31 mouse cellular contexts compared by ENCODE assay signal in the genomic region with DNA sequence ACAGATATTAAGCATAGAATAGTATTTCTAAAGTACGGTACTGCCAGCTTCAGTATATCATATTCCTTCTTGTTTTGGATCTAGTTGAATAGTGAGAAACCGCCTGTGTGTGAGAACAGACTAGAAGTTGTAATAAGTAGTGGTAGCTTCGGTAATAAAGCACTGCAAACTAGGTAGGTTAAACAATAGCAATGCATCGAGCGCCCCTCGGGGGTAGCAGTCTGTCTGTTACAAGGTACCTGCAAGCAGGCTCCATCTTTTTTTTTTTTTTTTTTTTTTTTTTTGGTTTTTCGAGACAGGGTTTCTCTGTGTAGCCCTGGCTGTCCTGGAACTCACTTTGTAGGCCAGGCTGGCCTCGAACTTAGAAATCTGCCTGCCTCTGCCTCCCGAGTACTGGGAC. TPM values are rescaled to one million over a fixed set of nuclear protein-coding genes. Genes with fewer than 3 reads are reported as not detected.
DNase-seq lines count a peak whose midpoint lies in the region; TF ChIP-seq lines count a peak whose summit lies in the region.
"Not testable (repeated sequence)": the region's sequence is repeated elsewhere in the genome, so short reads cannot be mapped to it uniquely, and the experiment has no call there.
"Had no signal": no experiment of that assay in that cellular context is flagged by ENCODE, and none has a peak within 500 bp of the region (broad histone marks: within the 10 kb centered on the region; RNA-seq: fewer than 3 reads in every experiment).

No protein-coding gene starts in this region.

- not testable (repeated sequence) for H3K36me3 ChIP-seq in ES-E14 (ENCODE audit: control insufficient read depth, insufficient read depth, low read length, poor library complexity, severe bottlenecking)

- peak; percentile 80 for DNase-seq in 416B (ENCODE audit: low read depth)
- DNase-seq in CD4-positive, CD25-positive, alpha-beta regulatory T cell, adult 2 months (ENCODE audit: low read depth, low spot score), result peak; percentile 3
- DNase-seq in ES-E14 (ENCODE audit: low read depth, low spot score), result not testable (repeated sequence)
- peak; percentile 4 for DNase-seq in brain, embryonic 14.5 days (ENCODE audit: low read depth)
- DNase-seq in heart, adult 18-20 months, result peak; percentile 8 to 12
- peak; percentile 26 for DNase-seq in lung, postnatal 36 days

- in situ Hi-C loops in ES-E14 (cut with MboI; ENCODE audit: low sequenced_read_pairs in 2 of 2, unreplicated experiment in 2 of 2), result not testable (repeated sequence)

- H3K27ac ChIP-seq in ES-E14 (ENCODE audit: insufficient read depth, low read depth, low read length, poor library complexity, severe bottlenecking), result not testable (repeated sequence)

- TF ChIP-seq POLR2A in brain, embryonic 14.5 days (IDR thresholded peaks at IDR 0.05; ENCODE audit: borderline replicate concordance, extremely low read depth, insufficient read depth, insufficient read length, poor library complexity, severe bottlenecking), result not testable (repeated sequence)

- H3K4me1 ChIP-seq in ES-E14 (ENCODE audit: control insufficient read depth in 2 of 2, insufficient read depth in 2 of 2, low read length in 2 of 2, poor library complexity in 1 of 2), result not testable (repeated sequence)

- H3K4me3 ChIP-seq in ES-E14 (ENCODE audit: insufficient read depth in 1 of 2, low read depth in 1 of 2, low read length in 2 of 2, poor library complexity in 1 of 2, severe bottlenecking in 1 of 2), result not testable (repeated sequence)

- not testable (repeated sequence) for H3K9me3 ChIP-seq in ES-E14 (ENCODE audit: control insufficient read depth, insufficient read depth, low read depth, low read length)

- not testable (repeated sequence) for TF ChIP-seq CTCF in brain, embryonic 14.5 days (IDR thresholded peaks at IDR 0.05; ENCODE audit: borderline replicate concordance, extremely low read depth, insufficient read depth, insufficient read length)

- not testable (repeated sequence) for H3K9ac ChIP-seq in ES-E14 (ENCODE audit: insufficient read depth, low read depth, low read length, poor library complexity, severe bottlenecking)

TF ChIP-seq in ES-E14, 5 proteins besides CTCF, POLR2A, EP300 and RAD21:
- peak; percentile 79 for TF ChIP-seq ZNF384 (IDR thresholded peaks at IDR 0.05; ENCODE audit: low read depth, low read length)

RNA-seq across cellular contexts. Expression of a gene that starts 20.8 kb away (rescaled TPM):
- not detected in 2 replicates for total RNA-seq in ES-E14 (2012; rRNA removed)
- polyA plus RNA-seq in brain, embryonic 14.5 days (2012; rRNA removed), result 0.03 TPM in 1 of 2 replicates, not detected in the other
- not detected for total RNA-seq in heart, adult 18-20 months (2021)
- total RNA-seq: adrenal gland, adult 8-10 months; adrenal gland, postnatal 25 days; forebrain, postnatal 0 days; gastrocnemius, adult 8-10 months; gastrocnemius, postnatal 25 days; heart, adult 8-10 months; heart, postnatal 25 days; hematopoietic stem cell, adult 5-6 weeks had no signal
- polyA plus RNA-seq: activated CD4-positive, CD25-positive, alpha-beta regulatory T cell, adult 4 months; C2C12; embryonic facial prominence, embryonic 12.5 days; embryonic facial prominence, embryonic 15.5 days; forebrain, embryonic 11.5 days; forebrain, embryonic 14.5 days; forebrain, postnatal 0 days; frontal cortex, adult 2 months; G1E; gonadal fat pad, adult 2 months; heart, embryonic 11.5 days; heart, embryonic 14.5 days; heart, postnatal 0 days; hindbrain, embryonic 12.5 days; hindbrain, embryonic 15.5 days; intestine, embryonic 14.5 days; kidney, adult 2 months; Patski had no signal
